Mouse (Mus musculus): ENCODE data around the gene Abcc5. TPM values are rescaled to one million over a fixed set of nuclear protein-coding genes. Genes with fewer than 3 reads are reported as not detected.

The Abcc5 gene
- polyA plus RNA-seq, 1 experiment from 2014 or later = 39.4 TPM

Other genes with a start within 250 kb of the Abcc5 start
- 0.49 and 0.60 TPM in 2 replicates for gene Map6d1, start 185.0 kb downstream of the Abcc5 start, polyA plus RNA-seq (2015; fragmentation: Nextera tagmentation; extraction: Ambion mirVana)
- 94.5 and 95.5 TPM in 2 replicates for gene Parl, start 124.0 kb downstream of the Abcc5 start, polyA plus RNA-seq (2015; fragmentation: Nextera tagmentation; extraction: Ambion mirVana)
- not detected in 2 replicates for gene Cyp2ab1, start 101.0 kb downstream of the Abcc5 start, polyA plus RNA-seq (2015; fragmentation: Nextera tagmentation; extraction: Ambion mirVana)
- gene Eif2b5, start 72.4 kb upstream of the Abcc5 start, polyA plus RNA-seq (2015; fragmentation: Nextera tagmentation; extraction: Ambion mirVana) = 99.4 and 102 TPM in 2 replicates
- 18.1 and 19.5 TPM in 2 replicates for gene Dvl3, start 90.6 kb upstream of the Abcc5 start, polyA plus RNA-seq (2015; fragmentation: Nextera tagmentation; extraction: Ambion mirVana)
- gene Ap2m1, start 109.1 kb upstream of the Abcc5 start, polyA plus RNA-seq (2015; fragmentation: Nextera tagmentation; extraction: Ambion mirVana) = 614 and 624 TPM in 2 replicates
- 58.6 and 59.0 TPM in 2 replicates for gene Abcf3, start 122.2 kb upstream of the Abcc5 start, polyA plus RNA-seq (2015; fragmentation: Nextera tagmentation; extraction: Ambion mirVana)
- gene Vwa5b2, start 163.1 kb upstream of the Abcc5 start, polyA plus RNA-seq (2015; fragmentation: Nextera tagmentation; extraction: Ambion mirVana) = 5.5 and 7.0 TPM in 2 replicates
- gene Eef1akmt4, start 185.2 kb upstream of the Abcc5 start, polyA plus RNA-seq (2015; fragmentation: Nextera tagmentation; extraction: Ambion mirVana) = 32.0 and 37.2 TPM in 2 replicates
- 0.19 TPM in 1 of 2 replicates, not detected in the other for gene Gm49333, start 185.2 kb upstream of the Abcc5 start, polyA plus RNA-seq (2015; fragmentation: Nextera tagmentation; extraction: Ambion mirVana)
- 40.1 and 46.0 TPM in 2 replicates for gene Alg3, start 185.3 kb upstream of the Abcc5 start, polyA plus RNA-seq (2015; fragmentation: Nextera tagmentation; extraction: Ambion mirVana)
- gene Camk2n2, start 194.9 kb upstream of the Abcc5 start, polyA plus RNA-seq (2015; fragmentation: Nextera tagmentation; extraction: Ambion mirVana) = 0.83 and 0.97 TPM in 2 replicates
- 1.3 and 1.6 TPM in 2 replicates for gene Ece2, start 203.4 kb upstream of the Abcc5 start, polyA plus RNA-seq (2015; fragmentation: Nextera tagmentation; extraction: Ambion mirVana)
- gene Psmd2, start 225.3 kb upstream of the Abcc5 start, polyA plus RNA-seq (2015; fragmentation: Nextera tagmentation; extraction: Ambion mirVana) = 283 and 284 TPM in 2 replicates
- gene Eif4g1, start 241.9 kb upstream of the Abcc5 start, polyA plus RNA-seq (2015; fragmentation: Nextera tagmentation; extraction: Ambion mirVana) = 183 and 196 TPM in 2 replicates